Mouse (Mus musculus): ENCODE results near the gene Aste1. TPM values are rescaled to one million over a fixed set of nuclear protein-coding genes. Genes with fewer than 3 reads are reported as not detected.

The Aste1 gene
- polyA plus RNA-seq, 1 experiment from 2014 or later, result 14.5 TPM

DNA sequence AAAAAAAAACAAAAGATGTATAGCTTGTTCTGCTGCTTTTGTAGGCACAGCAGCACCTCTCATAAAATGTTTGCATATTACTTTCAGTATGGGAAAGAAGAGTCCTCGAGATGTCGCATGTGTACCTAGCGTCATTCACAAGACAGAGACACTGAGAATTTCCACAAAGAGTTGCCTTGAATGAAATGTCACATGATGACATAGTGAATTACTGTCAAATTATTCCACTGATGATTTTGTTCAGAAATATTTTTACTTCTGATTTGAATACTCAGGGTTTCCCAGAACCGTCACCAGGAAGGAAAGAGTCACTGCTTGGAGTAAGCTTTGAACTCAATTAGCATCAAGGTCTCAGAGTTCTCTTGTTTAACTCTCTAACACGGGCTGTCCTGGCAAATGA is 7.8 kb upstream of the Aste1 start:
- H3K36me3 ChIP-seq (replicated peaks), result no peaks in the 10 kb centered on the region
- WGBS, result 78% methylated on average over 5 of the region's 5 CpGs

GRCm38 (mm10) chr9:105389289-105389688 is 5.9 kb upstream of the Aste1 start:
- ATAC-seq (replicated peaks), result no peak
- H3K27ac ChIP-seq, result no peak overlapping the region
- no peaks in the 10 kb centered on the region; the same call in 1 of the 2 replicates for H3K27me3 ChIP-seq (replicated peaks)
- H3K36me3 ChIP-seq (replicated peaks), result no peaks in the 10 kb centered on the region
- 8% methylated on average over 4 of the region's 4 CpGs for whole genome bisulfite sequencing
- H3K9me3 ChIP-seq, result no peaks in the 10 kb centered on the region
- no peak overlapping the region for H3K9ac ChIP-seq
- no peak overlapping the region for H3K4me3 ChIP-seq
- H3K4me1 ChIP-seq, result no peaks in the 10 kb centered on the region
- no peak overlapping the region for H3K4me2 ChIP-seq

More for the DNA sequence above, 7.8 kb upstream of the Aste1 start:
- no peak for ATAC-seq (replicated peaks)
- Histone ChIP-seq H3K9ac (no peak overlapping the region), H3K4me1 (no peaks in the 10 kb centered on the region), H3K27ac (no peak overlapping the region), H3K4me2 (no peak overlapping the region), H3K4me3 (no peak overlapping the region), H3K9me3 (no peaks in the 10 kb centered on the region), H3K27me3 (replicated peaks) (no peaks in the 10 kb centered on the region)

DNA sequence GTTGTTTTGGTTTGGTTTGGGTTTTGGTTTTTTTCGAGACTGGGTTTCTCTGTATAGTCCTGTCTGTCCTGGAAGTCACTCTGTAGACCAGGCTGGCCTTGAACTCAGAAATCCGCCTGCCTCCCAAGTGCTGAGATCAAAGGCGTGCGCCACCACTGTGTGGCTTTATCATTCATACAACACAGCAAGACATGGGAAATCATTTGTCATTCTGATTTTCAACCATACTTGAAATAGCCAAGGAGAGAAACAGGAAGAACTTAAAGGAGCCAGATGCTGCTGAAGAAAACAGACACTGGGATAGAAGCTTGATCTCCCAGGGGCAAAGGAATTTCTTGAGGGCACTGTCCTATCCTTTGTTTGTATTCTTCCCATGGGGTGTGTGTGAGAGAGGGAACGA is 4.6 kb upstream of the Aste1 start:
- Histone ChIP-seq H3K9me3 (no peaks in the 10 kb centered on the region), H3K36me3 (replicated peaks) (no peaks in the 10 kb centered on the region), H3K9ac (no peak overlapping the region), H3K27ac (no peak overlapping the region), H3K4me1 (peaks cover 7% of the 10 kb centered on the region), H3K4me2 (no peak overlapping the region), H3K4me3 (no peak overlapping the region), H3K27me3 (replicated peaks) (no peaks in the 10 kb centered on the region; the same call in 1 of the 2 replicates)
- ATAC-seq (replicated peaks), result no peak
- 68% methylated on average over 4 of the region's 5 CpGs for WGBS

DNA sequence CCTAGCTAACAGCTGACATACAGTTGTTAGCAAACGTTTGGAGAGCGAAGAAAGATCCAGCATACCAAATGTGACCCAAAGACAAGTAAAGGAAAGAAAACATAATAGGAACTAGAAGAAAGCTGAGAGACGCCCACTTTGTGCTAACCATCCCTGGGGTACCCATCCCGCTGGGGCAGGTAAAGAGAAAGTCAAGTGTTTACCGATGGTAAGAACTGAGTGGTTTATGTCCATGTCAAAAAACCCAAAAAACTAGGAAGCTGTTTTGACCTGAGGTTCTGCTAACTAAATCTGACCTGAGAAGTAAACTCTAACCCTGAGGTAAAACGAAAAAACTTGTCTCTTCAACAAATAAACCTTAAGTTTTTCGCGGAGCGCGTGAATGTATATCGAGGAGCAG is 472 bp upstream of the Aste1 start:
- Histone ChIP-seq H3K4me3 (peak overlapping the region; percentile 86), H3K4me2 (peak overlapping the region; percentile 80), H3K9me3 (no peaks in the 10 kb centered on the region), H3K4me1 (peaks cover 35% of the 10 kb centered on the region), H3K36me3 (replicated peaks) (no peaks in the 10 kb centered on the region), H3K27me3 (replicated peaks) (no peaks in the 10 kb centered on the region; the same call in 1 of the 2 replicates), H3K9ac (peak overlapping the region; percentile 34; the same call in 1 of the 2 replicates), H3K27ac (peak overlapping the region; percentile 86; the same call in 1 of the 2 replicates)
- 15% methylated on average over 11 of the region's 11 CpGs for WGBS
- ATAC-seq (replicated peaks), result peak; percentile 46; the same call in 1 of the 2 replicates

DNA sequence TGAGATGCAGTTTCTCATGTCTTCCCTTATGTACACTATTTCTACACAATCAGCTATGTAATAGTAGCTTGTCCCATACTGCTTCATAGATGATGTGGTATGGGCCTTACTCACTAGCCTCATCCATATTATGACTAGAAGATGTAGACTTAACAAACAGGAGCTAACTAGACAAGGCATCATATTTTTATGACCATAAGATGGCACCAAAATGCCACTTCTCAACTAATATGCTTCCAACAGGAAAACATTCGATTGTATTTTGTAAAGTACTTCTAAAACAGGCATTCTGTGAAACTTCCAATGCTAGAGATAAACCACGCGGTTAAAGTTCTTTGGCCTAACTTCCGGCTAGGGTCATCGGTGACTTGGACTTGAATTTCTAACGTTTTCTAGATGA is 13.4 kb downstream of the Aste1 start:
- H3K27ac ChIP-seq, result no peak overlapping the region
- WGBS, result 95% methylated on average over 6 of the region's 6 CpGs
- ATAC-seq (replicated peaks), result no peak

GRCm38 (mm10) chr9:105459032-105459431 is 63.8 kb downstream of the Aste1 start:
- Histone ChIP-seq H3K36me3 (replicated peaks) (peaks cover 9% of the 10 kb centered on the region; the same call in 1 of the 2 replicates), H3K27me3 (replicated peaks) (no peaks in the 10 kb centered on the region), H3K27ac (no peak overlapping the region), H3K4me1 (no peaks in the 10 kb centered on the region), H3K4me3 (no peak overlapping the region), H3K9ac (no peak overlapping the region), H3K4me2 (no peak overlapping the region), H3K9me3 (no peaks in the 10 kb centered on the region)
- ATAC-seq (replicated peaks), result no peak
- WGBS, result 91% methylated on average over 13 of the region's 13 CpGs

More for the DNA sequence above, 13.4 kb downstream of the Aste1 start:
- no peaks in the 10 kb centered on the region for H3K27me3 ChIP-seq (replicated peaks)
- H3K9ac ChIP-seq, result no peak overlapping the region
- no peaks in the 10 kb centered on the region for H3K9me3 ChIP-seq
- H3K4me2 ChIP-seq, result no peak overlapping the region
- no peaks in the 10 kb centered on the region for H3K4me1 ChIP-seq
- no peak overlapping the region for H3K4me3 ChIP-seq
- H3K36me3 ChIP-seq (replicated peaks), result peaks cover 16% of the 10 kb centered on the region; the same call in 1 of the 2 replicates

DNA sequence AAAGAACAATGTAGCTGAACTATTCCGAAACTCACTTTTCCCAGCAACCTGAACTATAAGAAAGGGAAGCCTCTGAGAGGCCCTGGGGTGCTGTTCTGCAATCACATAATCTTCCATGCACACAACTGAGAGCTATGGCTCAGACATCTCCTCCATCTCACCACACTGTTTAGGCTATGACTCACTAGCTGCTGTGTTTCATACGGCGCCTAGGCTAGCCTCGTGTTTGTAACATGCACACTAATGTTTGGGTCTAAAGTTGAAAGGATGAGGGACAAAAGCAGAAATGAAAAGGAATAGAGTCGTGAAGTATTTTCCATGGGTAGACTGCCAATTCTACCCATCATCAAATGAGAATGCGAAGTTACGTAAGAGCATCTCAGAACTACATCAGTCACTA is 66.3 kb downstream of the Aste1 start:
- Histone ChIP-seq H3K4me2 (no peak overlapping the region), H3K27me3 (replicated peaks) (no peaks in the 10 kb centered on the region), H3K9me3 (no peaks in the 10 kb centered on the region), H3K4me1 (no peaks in the 10 kb centered on the region), H3K27ac (no peak overlapping the region), H3K9ac (no peak overlapping the region), H3K4me3 (no peak overlapping the region), H3K36me3 (replicated peaks) (peaks cover 9% of the 10 kb centered on the region; the same call in 1 of the 2 replicates)
- no peak for ATAC-seq (replicated peaks)
- 94% methylated on average over 7 of the region's 7 CpGs for WGBS

Other genes starting within 250 kb of the Aste1 start
- gene Nek11, start 132 bp downstream of the Aste1 start, polyA plus RNA-seq (2015; fragmentation: Nextera tagmentation; extraction: Ambion mirVana), result 2.7 and 3.3 TPM in 2 replicates
- 110 and 113 TPM in 2 replicates for gene Atp2c1, start 131.9 kb downstream of the Aste1 start, polyA plus RNA-seq (2015; fragmentation: Nextera tagmentation; extraction: Ambion mirVana)
- 18.5 and 18.8 TPM in 2 replicates for gene Pik3r4, start 247.6 kb downstream of the Aste1 start, polyA plus RNA-seq (2015; fragmentation: Nextera tagmentation; extraction: Ambion mirVana)